Mouse (Mus musculus): ENCODE results near the gene Hrc.

GRCm38 (mm10) chr7:45339410-45340065 is 4.4 kb downstream of the Hrc start:
- TF ChIP-seq CTCF (conservative IDR thresholded peaks at IDR 0.05; ENCODE audit: low read length) (no peak), POU5F1 (IDR thresholded peaks at IDR 0.05; ENCODE audit: borderline replicate concordance, low read length) (no peak), NANOG (IDR thresholded peaks at IDR 0.05; ENCODE audit: borderline replicate concordance, low read length) (no peak)

All from E14TG2a.4 (cell line).